Mouse (Mus musculus): ENCODE results near the gene Fnbp1. TPM values are rescaled to one million over a fixed set of nuclear protein-coding genes. Genes with fewer than 3 reads are reported as not detected.

Fnbp1 gene
- polyA plus RNA-seq, 1 experiment from 2014 or later: 23.2 TPM

- no peak overlapping the region for H3K4me2 ChIP-seq (ENCODE audit: low read length)
- H3K9ac ChIP-seq (replicated peaks; ENCODE audit: low read depth, low read length): no peak overlapping the region
- H3K36me3 ChIP-seq (ENCODE audit: control insufficient read depth, insufficient read depth): no peaks in the 10 kb centered on the region
- 97% methylated on average over 11 of the region's 11 CpGs for WGBS
- no peak overlapping the region for H3K4me3 ChIP-seq (replicated peaks; ENCODE audit: low read length)
- no peaks in the 10 kb centered on the region for H3K9me3 ChIP-seq (ENCODE audit: control insufficient read depth, low read length)
- no peak overlapping the region for H3K27ac ChIP-seq (ENCODE audit: low read length)
- ATAC-seq: no peak
- H3K27me3 ChIP-seq (replicated peaks; ENCODE audit: control insufficient read depth, insufficient read depth, low read length): no peaks in the 10 kb centered on the region
- H3K4me1 ChIP-seq (replicated peaks; ENCODE audit: control insufficient read depth, insufficient read depth, low read length): no peaks in the 10 kb centered on the region
Measured at GRCm38 (mm10) chr2:31098616-31099015, 43.2 kb downstream of the Fnbp1 start.

GRCm38 (mm10) chr2:31097276-31097675 lies 44.5 kb downstream of the Fnbp1 start:
- Histone ChIP-seq H3K27ac (ENCODE audit: low read length) (no peak overlapping the region), H3K9me3 (ENCODE audit: control insufficient read depth, low read length) (no peaks in the 10 kb centered on the region), H3K9ac (replicated peaks; ENCODE audit: low read depth, low read length) (no peak overlapping the region), H3K4me2 (ENCODE audit: low read length) (no peak overlapping the region), H3K4me1 (replicated peaks; ENCODE audit: control insufficient read depth, insufficient read depth, low read length) (no peaks in the 10 kb centered on the region), H3K27me3 (replicated peaks; ENCODE audit: control insufficient read depth, insufficient read depth, low read length) (no peaks in the 10 kb centered on the region), H3K4me3 (replicated peaks; ENCODE audit: low read length) (no peak overlapping the region), H3K36me3 (ENCODE audit: control insufficient read depth, insufficient read depth) (no peaks in the 10 kb centered on the region)
- WGBS: 82% methylated on average over 2 of the region's 2 CpGs
- ATAC-seq: no peak

- H3K9ac ChIP-seq (replicated peaks; ENCODE audit: low read depth, low read length): no peak overlapping the region
Measured at GRCm38 (mm10) chr2:31096119-31096518, 45.7 kb downstream of the Fnbp1 start.

GRCm38 (mm10) chr2:31094565-31094964 lies 47.2 kb downstream of the Fnbp1 start:
- no peak overlapping the region for H3K4me3 ChIP-seq (replicated peaks; ENCODE audit: low read length)
- H3K4me2 ChIP-seq (ENCODE audit: low read length): no peak overlapping the region
- H3K36me3 ChIP-seq (ENCODE audit: control insufficient read depth, insufficient read depth): no peaks in the 10 kb centered on the region
- no peaks in the 10 kb centered on the region for H3K27me3 ChIP-seq (replicated peaks; ENCODE audit: control insufficient read depth, insufficient read depth, low read length)
- H3K9ac ChIP-seq (replicated peaks; ENCODE audit: low read depth, low read length): no peak overlapping the region
- ATAC-seq: no peak
- no peaks in the 10 kb centered on the region for H3K9me3 ChIP-seq (ENCODE audit: control insufficient read depth, low read length)
- 60% methylated on average over 5 of the region's 5 CpGs for WGBS
- H3K4me1 ChIP-seq (replicated peaks; ENCODE audit: control insufficient read depth, insufficient read depth, low read length): peaks cover 4% of the 10 kb centered on the region; the same call in 1 of the 2 replicates
- no peak overlapping the region for H3K27ac ChIP-seq (ENCODE audit: low read length)

More at GRCm38 (mm10) chr2:31096119-31096518, 45.7 kb downstream of the Fnbp1 start:
- Histone ChIP-seq H3K36me3 (ENCODE audit: control insufficient read depth, insufficient read depth) (no peaks in the 10 kb centered on the region), H3K4me3 (replicated peaks; ENCODE audit: low read length) (no peak overlapping the region), H3K9me3 (ENCODE audit: control insufficient read depth, low read length) (no peaks in the 10 kb centered on the region), H3K27me3 (replicated peaks; ENCODE audit: control insufficient read depth, insufficient read depth, low read length) (no peaks in the 10 kb centered on the region), H3K27ac (ENCODE audit: low read length) (no peak overlapping the region), H3K4me1 (replicated peaks; ENCODE audit: control insufficient read depth, insufficient read depth, low read length) (no peaks in the 10 kb centered on the region), H3K4me2 (ENCODE audit: low read length) (no peak overlapping the region)
- ATAC-seq: no peak
- WGBS: 77% methylated on average over 15 of the region's 15 CpGs

- Histone ChIP-seq H3K4me2 (ENCODE audit: low read length) (no peak overlapping the region), H3K4me1 (replicated peaks; ENCODE audit: control insufficient read depth, insufficient read depth, low read length) (peaks cover 11% of the 10 kb centered on the region), H3K27me3 (replicated peaks; ENCODE audit: control insufficient read depth, insufficient read depth, low read length) (no peaks in the 10 kb centered on the region), H3K27ac (ENCODE audit: low read length) (no peak overlapping the region), H3K4me3 (replicated peaks; ENCODE audit: low read length) (no peak overlapping the region), H3K9me3 (ENCODE audit: control insufficient read depth, low read length) (no peaks in the 10 kb centered on the region), H3K9ac (replicated peaks; ENCODE audit: low read depth, low read length) (no peak overlapping the region), H3K36me3 (ENCODE audit: control insufficient read depth, insufficient read depth) (no peaks in the 10 kb centered on the region)
- WGBS: 91% methylated on average over 3 of the region's 3 CpGs
- ATAC-seq: no peak
Measured at GRCm38 (mm10) chr2:31092939-31093338, 48.9 kb downstream of the Fnbp1 start.

GRCm38 (mm10) chr2:31091182-31091581 lies 50.6 kb downstream of the Fnbp1 start:
- Histone ChIP-seq H3K36me3 (ENCODE audit: control insufficient read depth, insufficient read depth) (no peaks in the 10 kb centered on the region), H3K4me2 (ENCODE audit: low read length) (no peak overlapping the region), H3K27ac (ENCODE audit: low read length) (no peak overlapping the region), H3K9me3 (ENCODE audit: control insufficient read depth, low read length) (no peaks in the 10 kb centered on the region), H3K4me1 (replicated peaks; ENCODE audit: control insufficient read depth, insufficient read depth, low read length) (peaks cover 11% of the 10 kb centered on the region), H3K27me3 (replicated peaks; ENCODE audit: control insufficient read depth, insufficient read depth, low read length) (no peaks in the 10 kb centered on the region), H3K4me3 (replicated peaks; ENCODE audit: low read length) (no peak overlapping the region), H3K9ac (replicated peaks; ENCODE audit: low read depth, low read length) (no peak overlapping the region)
- no peak for ATAC-seq
- WGBS: 59% methylated on average over 3 of the region's 3 CpGs

GRCm38 (mm10) chr2:31089607-31090006 lies 52.2 kb downstream of the Fnbp1 start:
- H3K4me3 ChIP-seq (replicated peaks; ENCODE audit: low read length): no peak overlapping the region
- no peak for ATAC-seq
- no peaks in the 10 kb centered on the region for H3K9me3 ChIP-seq (ENCODE audit: control insufficient read depth, low read length)
- peaks cover 11% of the 10 kb centered on the region for H3K4me1 ChIP-seq (replicated peaks; ENCODE audit: control insufficient read depth, insufficient read depth, low read length)
- no peaks in the 10 kb centered on the region for H3K36me3 ChIP-seq (ENCODE audit: control insufficient read depth, insufficient read depth)
- no peak overlapping the region for H3K4me2 ChIP-seq (ENCODE audit: low read length)
- H3K9ac ChIP-seq (replicated peaks; ENCODE audit: low read depth, low read length): no peak overlapping the region
- H3K27me3 ChIP-seq (replicated peaks; ENCODE audit: control insufficient read depth, insufficient read depth, low read length): no peaks in the 10 kb centered on the region
- WGBS: 33% methylated on average over 16 of the region's 16 CpGs
- no peak overlapping the region for H3K27ac ChIP-seq (ENCODE audit: low read length)

GRCm38 (mm10) chr2:31088871-31089270 lies 52.9 kb downstream of the Fnbp1 start:
- Histone ChIP-seq H3K27ac (ENCODE audit: low read length) (no peak overlapping the region), H3K4me3 (replicated peaks; ENCODE audit: low read length) (no peak overlapping the region), H3K9me3 (ENCODE audit: control insufficient read depth, low read length) (peaks cover 4% of the 10 kb centered on the region; the same call in 1 of the 2 replicates), H3K4me2 (ENCODE audit: low read length) (no peak overlapping the region), H3K9ac (replicated peaks; ENCODE audit: low read depth, low read length) (no peak overlapping the region), H3K4me1 (replicated peaks; ENCODE audit: control insufficient read depth, insufficient read depth, low read length) (peaks cover 11% of the 10 kb centered on the region), H3K36me3 (ENCODE audit: control insufficient read depth, insufficient read depth) (no peaks in the 10 kb centered on the region), H3K27me3 (replicated peaks; ENCODE audit: control insufficient read depth, insufficient read depth, low read length) (no peaks in the 10 kb centered on the region)
- no peak for ATAC-seq
- WGBS: 78% methylated on average over 8 of the region's 8 CpGs

- H3K27ac ChIP-seq (ENCODE audit: low read length): no peak overlapping the region
- WGBS: 39% methylated on average over 11 of the region's 11 CpGs
Measured at GRCm38 (mm10) chr2:31087663-31088661, 53.8 kb downstream of the Fnbp1 start.

More at GRCm38 (mm10) chr2:31087663-31088661, 53.8 kb downstream of the Fnbp1 start:
- H3K4me3 ChIP-seq (replicated peaks; ENCODE audit: low read length): no peak overlapping the region
- H3K9ac ChIP-seq (replicated peaks; ENCODE audit: low read depth, low read length): no peak overlapping the region
- H3K27me3 ChIP-seq (replicated peaks; ENCODE audit: control insufficient read depth, insufficient read depth, low read length): no peaks in the 10 kb centered on the region
- H3K36me3 ChIP-seq (ENCODE audit: control insufficient read depth, insufficient read depth): no peaks in the 10 kb centered on the region
- H3K4me2 ChIP-seq (ENCODE audit: low read length): no peak overlapping the region
- peaks cover 11% of the 10 kb centered on the region for H3K4me1 ChIP-seq (replicated peaks; ENCODE audit: control insufficient read depth, insufficient read depth, low read length)
- no peak for ATAC-seq
- peaks cover 4% of the 10 kb centered on the region; the same call in 1 of the 2 replicates for H3K9me3 ChIP-seq (ENCODE audit: control insufficient read depth, low read length)

All from forebrain, embryonic 16.5 days (tissue).